Mouse (Mus musculus): Measurements from ENCODE around the gene 9030025P20Rik.

DNA sequence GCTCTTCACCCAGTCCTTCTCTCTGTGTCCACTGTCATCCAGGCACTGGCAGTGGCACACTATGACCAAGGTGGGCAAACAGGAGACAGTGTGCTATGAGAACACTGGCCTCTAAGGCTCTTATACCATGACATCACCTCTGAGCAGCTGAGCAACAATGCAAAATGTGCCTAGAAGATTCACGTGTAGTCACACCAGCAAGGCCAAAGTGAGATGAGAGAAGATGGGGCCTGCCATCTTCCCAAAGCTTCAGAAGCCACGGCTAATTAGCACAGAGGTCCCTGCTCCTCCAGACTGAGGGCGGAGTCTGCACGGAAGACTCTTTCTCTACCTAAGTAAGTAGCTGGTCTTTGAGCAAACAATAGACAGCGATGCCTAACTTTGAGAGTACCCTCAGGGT, 49.6 kb upstream of the 9030025P20Rik start:
- no peak for TF ChIP-seq GATA1 (IDR thresholded peaks at IDR 0.05; ENCODE audit: low read length)
- no peak for TF ChIP-seq TAL1 (IDR thresholded peaks at IDR 0.05; ENCODE audit: low read length)

All from erythroblast, embryonic 14.5 days (primary cell).